Mouse (Mus musculus): ENCODE measurements around the gene Hsbp1. TPM values are rescaled to one million over a fixed set of nuclear protein-coding genes. Genes with fewer than 3 reads are reported as not detected.
"Not testable (repeated sequence)": the region's sequence is repeated elsewhere in the genome, so short reads cannot be mapped to it uniquely, and the experiment has no call there.

The Hsbp1 gene
- polyA plus RNA-seq, 1 experiment from 2014 or later = 315 TPM

- no peak overlapping the region for H3K27ac ChIP-seq (replicated peaks; ENCODE audit: low read depth, low read length)
- DNase-seq (ENCODE audit: low spot score) = no peak
- H3K9me3 ChIP-seq (replicated peaks; ENCODE audit: control insufficient read depth, low read length) = peaks cover 3% of the 10 kb centered on the region; the same call in 1 of the 2 replicates
- H3K27me3 ChIP-seq (ENCODE audit: control insufficient read depth, insufficient read depth, low read length) = no peaks in the 10 kb centered on the region
- peaks cover 3% of the 10 kb centered on the region; the same call in 1 of the 2 replicates for H3K4me1 ChIP-seq (ENCODE audit: control insufficient read depth, insufficient read depth, low read length)
- no peak overlapping the region; the same call in 1 of the 2 replicates for H3K4me2 ChIP-seq (ENCODE audit: low read depth, low read length)
- no peak overlapping the region for H3K9ac ChIP-seq (replicated peaks; ENCODE audit: low read length)
- H3K36me3 ChIP-seq (replicated peaks; ENCODE audit: control insufficient read depth, insufficient read depth, low read depth, low read length) = peaks cover 4% of the 10 kb centered on the region
- H3K4me3 ChIP-seq (ENCODE audit: low read depth, low read length) = no peak overlapping the region
- 85% methylated on average over 3 of the region's 3 CpGs for WGBS
- ATAC-seq (replicated peaks; ENCODE audit: insufficient number of reproducible peaks, low FRiP score, low TSS enrichment, low read depth) = peak; percentile 11; the same call in 1 of the 2 replicates
These were observed 682 bp upstream of the Hsbp1 start for GRCm38 (mm10) chr8:119343606-119344005.

GRCm38 (mm10) chr8:119345029-119345682, 868 bp downstream of the Hsbp1 start:
- 57% methylated on average over 22 of the region's 22 CpGs for WGBS
- H3K9ac ChIP-seq (replicated peaks; ENCODE audit: low read length) = peak overlapping the region; percentile 93
- peaks cover 4% of the 10 kb centered on the region for H3K36me3 ChIP-seq (replicated peaks; ENCODE audit: control insufficient read depth, insufficient read depth, low read depth, low read length)
- peak overlapping the region; percentile 62 for H3K4me2 ChIP-seq (ENCODE audit: low read depth, low read length)
- peaks cover 3% of the 10 kb centered on the region; the same call in 1 of the 2 replicates for H3K4me1 ChIP-seq (ENCODE audit: control insufficient read depth, insufficient read depth, low read length)
- peaks cover 3% of the 10 kb centered on the region; the same call in 1 of the 2 replicates for H3K9me3 ChIP-seq (replicated peaks; ENCODE audit: control insufficient read depth, low read length)
- H3K27me3 ChIP-seq (ENCODE audit: control insufficient read depth, insufficient read depth, low read length) = no peaks in the 10 kb centered on the region
- no peak overlapping the region for H3K27ac ChIP-seq (replicated peaks; ENCODE audit: low read depth, low read length)
- ATAC-seq (replicated peaks; ENCODE audit: insufficient number of reproducible peaks, low FRiP score, low TSS enrichment, low read depth) (no peak), DNase-seq (ENCODE audit: low spot score) (no peak)
- H3K4me3 ChIP-seq (ENCODE audit: low read depth, low read length) = peak overlapping the region; percentile 97

- no peak overlapping the region for H3K9ac ChIP-seq (replicated peaks; ENCODE audit: low read length)
- ATAC-seq (replicated peaks; ENCODE audit: insufficient number of reproducible peaks, low FRiP score, low TSS enrichment, low read depth) = no peak
- WGBS = 84% methylated on average over 15 of the region's 15 CpGs
- H3K4me3 ChIP-seq (ENCODE audit: low read depth, low read length) = peak overlapping the region; percentile 97
- no peak overlapping the region for H3K27ac ChIP-seq (replicated peaks; ENCODE audit: low read depth, low read length)
- peaks cover 4% of the 10 kb centered on the region for H3K36me3 ChIP-seq (replicated peaks; ENCODE audit: control insufficient read depth, insufficient read depth, low read depth, low read length)
- peaks cover 3% of the 10 kb centered on the region; the same call in 1 of the 2 replicates for H3K4me1 ChIP-seq (ENCODE audit: control insufficient read depth, insufficient read depth, low read length)
- no peak for DNase-seq (ENCODE audit: low spot score)
- peaks cover 3% of the 10 kb centered on the region; the same call in 1 of the 2 replicates for H3K9me3 ChIP-seq (replicated peaks; ENCODE audit: control insufficient read depth, low read length)
- no peaks in the 10 kb centered on the region for H3K27me3 ChIP-seq (ENCODE audit: control insufficient read depth, insufficient read depth, low read length)
- H3K4me2 ChIP-seq (ENCODE audit: low read depth, low read length) = no peak overlapping the region
These were observed 1.4 kb downstream of the Hsbp1 start for GRCm38 (mm10) chr8:119345683-119346075.

- Histone ChIP-seq H3K9me3 (replicated peaks; ENCODE audit: control insufficient read depth, low read length) (no peaks in the 10 kb centered on the region), H3K27me3 (ENCODE audit: control insufficient read depth, insufficient read depth, low read length) (no peaks in the 10 kb centered on the region), H3K4me1 (ENCODE audit: control insufficient read depth, insufficient read depth, low read length) (no peaks in the 10 kb centered on the region), H3K36me3 (replicated peaks; ENCODE audit: control insufficient read depth, insufficient read depth, low read depth, low read length) (peaks cover 4% of the 10 kb centered on the region), H3K9ac (replicated peaks; ENCODE audit: low read length) (no peak overlapping the region), H3K4me2 (ENCODE audit: low read depth, low read length) (no peak overlapping the region), H3K4me3 (ENCODE audit: low read depth, low read length) (no peak overlapping the region), H3K27ac (replicated peaks; ENCODE audit: low read depth, low read length) (no peak overlapping the region)
- no peak for ATAC-seq (replicated peaks; ENCODE audit: insufficient number of reproducible peaks, low FRiP score, low TSS enrichment, low read depth)
- no peak for DNase-seq (ENCODE audit: low spot score)
- WGBS = 94% methylated on average over 19 of the region's 19 CpGs
These were observed 7.4 kb downstream of the Hsbp1 start for GRCm38 (mm10) chr8:119351647-119352046.

GRCm38 (mm10) chr8:119352977-119353658, 8.8 kb downstream of the Hsbp1 start:
- no peaks in the 10 kb centered on the region for H3K4me1 ChIP-seq (ENCODE audit: control insufficient read depth, insufficient read depth, low read length)
- WGBS = 82% methylated on average over 10 of the region's 10 CpGs
- no peak for DNase-seq (ENCODE audit: low spot score)
- no peak overlapping the region for H3K4me2 ChIP-seq (ENCODE audit: low read depth, low read length)
- ATAC-seq (replicated peaks; ENCODE audit: insufficient number of reproducible peaks, low FRiP score, low TSS enrichment, low read depth) = no peak
- no peaks in the 10 kb centered on the region for H3K27me3 ChIP-seq (ENCODE audit: control insufficient read depth, insufficient read depth, low read length)
- no peaks in the 10 kb centered on the region; the same call in 1 of the 2 replicates for H3K36me3 ChIP-seq (replicated peaks; ENCODE audit: control insufficient read depth, insufficient read depth, low read depth, low read length)
- no peak overlapping the region for H3K4me3 ChIP-seq (ENCODE audit: low read depth, low read length)
- H3K9ac ChIP-seq (replicated peaks; ENCODE audit: low read length) = no peak overlapping the region
- no peaks in the 10 kb centered on the region for H3K9me3 ChIP-seq (replicated peaks; ENCODE audit: control insufficient read depth, low read length)
- H3K27ac ChIP-seq (replicated peaks; ENCODE audit: low read depth, low read length) = no peak overlapping the region

- no peak for DNase-seq (ENCODE audit: low spot score)
- H3K4me1 ChIP-seq (ENCODE audit: control insufficient read depth, insufficient read depth, low read length) = no peaks in the 10 kb centered on the region
- H3K36me3 ChIP-seq (replicated peaks; ENCODE audit: control insufficient read depth, insufficient read depth, low read depth, low read length) = no peaks in the 10 kb centered on the region; the same call in 1 of the 2 replicates
- 93% methylated on average over 6 of the region's 6 CpGs for WGBS
- H3K4me3 ChIP-seq (ENCODE audit: low read depth, low read length) = no peak overlapping the region
- no peak overlapping the region for H3K27ac ChIP-seq (replicated peaks; ENCODE audit: low read depth, low read length)
- H3K9ac ChIP-seq (replicated peaks; ENCODE audit: low read length) = no peak overlapping the region
- H3K4me2 ChIP-seq (ENCODE audit: low read depth, low read length) = no peak overlapping the region
- H3K9me3 ChIP-seq (replicated peaks; ENCODE audit: control insufficient read depth, low read length) = no peaks in the 10 kb centered on the region
- no peaks in the 10 kb centered on the region for H3K27me3 ChIP-seq (ENCODE audit: control insufficient read depth, insufficient read depth, low read length)
- ATAC-seq (replicated peaks; ENCODE audit: insufficient number of reproducible peaks, low FRiP score, low TSS enrichment, low read depth) = no peak
These were observed 9.4 kb downstream of the Hsbp1 start for GRCm38 (mm10) chr8:119353659-119354023.

GRCm38 (mm10) chr8:119356631-119357030, 12.3 kb downstream of the Hsbp1 start:
- not testable (repeated sequence) for H3K27me3 ChIP-seq (ENCODE audit: control insufficient read depth, insufficient read depth, low read length); H3K9ac ChIP-seq (replicated peaks; ENCODE audit: low read length); H3K4me2 ChIP-seq (ENCODE audit: low read depth, low read length); H3K4me3 ChIP-seq (ENCODE audit: low read depth, low read length); H3K36me3 ChIP-seq (replicated peaks; ENCODE audit: control insufficient read depth, insufficient read depth, low read depth, low read length); ATAC-seq (replicated peaks; ENCODE audit: insufficient number of reproducible peaks, low FRiP score, low TSS enrichment, low read depth); H3K4me1 ChIP-seq (ENCODE audit: control insufficient read depth, insufficient read depth, low read length); H3K27ac ChIP-seq (replicated peaks; ENCODE audit: low read depth, low read length); DNase-seq (ENCODE audit: low spot score); H3K9me3 ChIP-seq (replicated peaks; ENCODE audit: control insufficient read depth, low read length)
- WGBS = 63% methylated on average over 5 of the region's 5 CpGs

GRCm38 (mm10) chr8:119358175-119358574, 13.9 kb downstream of the Hsbp1 start:
- no peak overlapping the region; the same call in 1 of the 2 replicates for H3K27ac ChIP-seq (replicated peaks; ENCODE audit: low read depth, low read length)
- no peaks in the 10 kb centered on the region for H3K36me3 ChIP-seq (replicated peaks; ENCODE audit: control insufficient read depth, insufficient read depth, low read depth, low read length)
- H3K4me1 ChIP-seq (ENCODE audit: control insufficient read depth, insufficient read depth, low read length) = no peaks in the 10 kb centered on the region
- peak; percentile 49 for DNase-seq (ENCODE audit: low spot score)
- no peaks in the 10 kb centered on the region for H3K9me3 ChIP-seq (replicated peaks; ENCODE audit: control insufficient read depth, low read length)
- WGBS = 66% methylated on average over 7 of the region's 7 CpGs
- no peak overlapping the region for H3K9ac ChIP-seq (replicated peaks; ENCODE audit: low read length)
- H3K4me2 ChIP-seq (ENCODE audit: low read depth, low read length) = no peak overlapping the region
- H3K27me3 ChIP-seq (ENCODE audit: control insufficient read depth, insufficient read depth, low read length) = no peaks in the 10 kb centered on the region
- ATAC-seq (replicated peaks; ENCODE audit: insufficient number of reproducible peaks, low FRiP score, low TSS enrichment, low read depth) = peak; percentile 69
- H3K4me3 ChIP-seq (ENCODE audit: low read depth, low read length) = no peak overlapping the region

Data from embryonic facial prominence, embryonic 11.5 days (tissue).